Mouse (Mus musculus) forebrain, embryonic 16.5 days (tissue): ENCODE measurements around the gene Gm9745. TPM values are rescaled to one million over a fixed set of nuclear protein-coding genes. Genes with fewer than 3 reads are reported as not detected.
"Not testable (repeated sequence)": the region's sequence is repeated elsewhere in the genome, so short reads cannot be mapped to it uniquely, and the experiment has no call there.

Source experiments
- ATAC-seq: fragments of 200-750 bp; cut with Nextera tagmentation; 2 replicates; pipeline ENCODE4 v1.8.0; 2017; ENCODE audit warnings: mild to moderate bottlenecking, moderate library complexity
- H3K27ac ChIP-seq: fragments of 300-500 bp; sonication (generic); 2 replicates; pipeline ENCODE4 v1.5.1; 2014; ENCODE audit warnings: low read length, control low read depth
- H3K27me3 ChIP-seq: fragments of 300-500 bp; sonication (generic); replicated peaks from 2 replicates; pipeline ENCODE4 v1.6.1; 2014; ENCODE audit warnings: low read length; ENCODE audit not compliant: control insufficient read depth, insufficient read depth
- H3K36me3 ChIP-seq: fragments of 300-500 bp; sonication (generic); 2 replicates; pipeline ENCODE4 v1.6.1; 2014; ENCODE audit not compliant: control insufficient read depth, insufficient read depth
- H3K4me1 ChIP-seq: fragments of 300-500 bp; sonication (generic); replicated peaks from 2 replicates; pipeline ENCODE4 v1.6.1; 2014; ENCODE audit warnings: low read length; ENCODE audit not compliant: control insufficient read depth, insufficient read depth
- H3K4me2 ChIP-seq: fragments of 300-500 bp; sonication (generic); 2 replicates; pipeline ENCODE4 v1.6.1; 2014; ENCODE audit warnings: mild to moderate bottlenecking, low read length, control low read depth
- H3K4me3 ChIP-seq: fragments of 300-500 bp; sonication (generic); replicated peaks from 2 replicates; pipeline ENCODE4 v1.5.1; 2014; ENCODE audit warnings: mild to moderate bottlenecking, low read length, control low read depth
- H3K9ac ChIP-seq: fragments of 300-500 bp; sonication (generic); replicated peaks from 2 replicates; pipeline ENCODE4 v1.6.1; 2014; ENCODE audit warnings: low read depth, low read length, control low read depth
- H3K9me3 ChIP-seq: fragments of 300-500 bp; sonication (generic); 2 replicates; pipeline ENCODE4 v1.6.1; 2016; ENCODE audit warnings: low read length; ENCODE audit not compliant: control insufficient read depth
- WGBS: fragments of 180-500 bp; shearing (Covaris S2); extraction: QIAGEN DNeasy Blood & Tissue Kit; methylation state at CpG from one replicate; pipeline ENCODE4 v1.1.7; 2014; 5-methylcytosine and 5-hydroxymethylcytosine counted together
- polyA plus RNA-seq: library from polyadenylated mRNA; unstranded; fragments of >200 nt; fragmentation: Nextera tagmentation; extraction: Ambion mirVana; gene quantifications from 2 replicates; pipeline ENCODE4 v1.2.1, GENCODE M21; 2015

The Gm9745 gene
- polyA plus RNA-seq, 1 experiment from 2014 or later: not detected

GRCm38 (mm10) chr13:8962266-8962665, 14.2 kb upstream of the Gm9745 start:
- 46% methylated on average over 5 of the region's 5 CpGs for WGBS

GRCm38 (mm10) chr13:8961128-8961888, 13.3 kb upstream of the Gm9745 start:
- whole genome bisulfite sequencing: 66% methylated on average over 2 of the region's 3 CpGs
- H3K4me2 ChIP-seq, H3K36me3 ChIP-seq, H3K27me3 ChIP-seq, H3K27ac ChIP-seq, H3K9ac ChIP-seq, H3K4me1 ChIP-seq, H3K9me3 ChIP-seq, H3K4me3 ChIP-seq, ATAC-seq: not testable (repeated sequence)

More at GRCm38 (mm10) chr13:8962266-8962665, 14.2 kb upstream of the Gm9745 start:
- not testable (repeated sequence) for ATAC-seq, H3K27me3 ChIP-seq, H3K36me3 ChIP-seq, H3K4me3 ChIP-seq, H3K9me3 ChIP-seq, H3K4me2 ChIP-seq, H3K4me1 ChIP-seq, H3K27ac ChIP-seq, H3K9ac ChIP-seq

GRCm38 (mm10) chr13:8959554-8959953, 11.5 kb upstream of the Gm9745 start:
- not testable (repeated sequence) for ATAC-seq, H3K36me3 ChIP-seq, H3K27me3 ChIP-seq, H3K9ac ChIP-seq, H3K27ac ChIP-seq, H3K4me3 ChIP-seq, H3K4me2 ChIP-seq, H3K4me1 ChIP-seq, H3K9me3 ChIP-seq
- WGBS: 94% methylated on average over 5 of the region's 6 CpGs

- H3K4me1 ChIP-seq, H3K9me3 ChIP-seq, ATAC-seq, H3K4me3 ChIP-seq, H3K9ac ChIP-seq, H3K36me3 ChIP-seq, H3K4me2 ChIP-seq, H3K27ac ChIP-seq, H3K27me3 ChIP-seq: not testable (repeated sequence)
- WGBS: 100% methylated on average over 1 of the region's 5 CpGs
These were observed 11.0 kb upstream of the Gm9745 start for GRCm38 (mm10) chr13:8959058-8959457.

GRCm38 (mm10) chr13:8956873-8957272, 8.8 kb upstream of the Gm9745 start:
- not testable (repeated sequence) for ATAC-seq, H3K4me3 ChIP-seq, H3K9me3 ChIP-seq, H3K9ac ChIP-seq, H3K4me2 ChIP-seq, H3K36me3 ChIP-seq, H3K4me1 ChIP-seq, H3K27me3 ChIP-seq, H3K27ac ChIP-seq
- no CpG with 5 or more reads among the region's 5 CpGs for WGBS

GRCm38 (mm10) chr13:8955127-8955526, 7.1 kb upstream of the Gm9745 start:
- not testable (repeated sequence) for ATAC-seq, H3K9ac ChIP-seq, H3K4me1 ChIP-seq, H3K27ac ChIP-seq, H3K4me3 ChIP-seq, H3K4me2 ChIP-seq, H3K27me3 ChIP-seq, H3K9me3 ChIP-seq, H3K36me3 ChIP-seq
- 95% methylated on average over 2 of the region's 2 CpGs for WGBS

- not testable (repeated sequence) for H3K36me3 ChIP-seq, H3K4me1 ChIP-seq, H3K27me3 ChIP-seq, H3K4me3 ChIP-seq, ATAC-seq, H3K9me3 ChIP-seq, H3K9ac ChIP-seq, H3K27ac ChIP-seq, H3K4me2 ChIP-seq
These were observed 4.5 kb upstream of the Gm9745 start, which contains the start of gene Idi2 for GRCm38 (mm10) chr13:8952563-8952962. Gene Idi2, plus strand, starts transcription at chr13:8952863.

GRCm38 (mm10) chr13:8943828-8944227, 4.2 kb downstream of the Gm9745 start:
- not testable (repeated sequence) for H3K4me2 ChIP-seq, H3K9ac ChIP-seq, H3K4me1 ChIP-seq, H3K36me3 ChIP-seq, H3K9me3 ChIP-seq, H3K27me3 ChIP-seq, H3K4me3 ChIP-seq, H3K27ac ChIP-seq, ATAC-seq
- no CpG with 5 or more reads among the region's 5 CpGs for WGBS

GRCm38 (mm10) chr13:8941701-8942100, 6.3 kb downstream of the Gm9745 start:
- WGBS: no CpG with 5 or more reads among the region's 5 CpGs
- not testable (repeated sequence) for H3K4me3 ChIP-seq, H3K9ac ChIP-seq, ATAC-seq, H3K27ac ChIP-seq, H3K4me1 ChIP-seq, H3K9me3 ChIP-seq, H3K36me3 ChIP-seq, H3K27me3 ChIP-seq, H3K4me2 ChIP-seq

GRCm38 (mm10) chr13:8941110-8941509, 6.9 kb downstream of the Gm9745 start:
- H3K4me2 ChIP-seq, ATAC-seq, H3K27ac ChIP-seq, H3K4me1 ChIP-seq, H3K36me3 ChIP-seq, H3K9ac ChIP-seq, H3K9me3 ChIP-seq, H3K4me3 ChIP-seq, H3K27me3 ChIP-seq: not testable (repeated sequence)
- 92% methylated on average over 4 of the region's 4 CpGs for WGBS
